Mouse (Mus musculus) thymus, adult 2 months (tissue): ENCODE measurements at regions not wholly inside any gene's neighbourhood (a gene's known extent, or its start where the extent isn't known, plus 50 kb on each side); places are given as distances from the start of the nearest gene placed in this dataset.

ENCODE experiments used
- CTCF ChIP-seq: fragments of 200-500 bp; IDR thresholded peaks from 2 replicates; pipeline ENCODE4 v1.5.1; 2012; ENCODE audit warnings: mild to moderate bottlenecking, control low read depth, low read length, moderate library complexity, borderline replicate concordance; ENCODE audit not compliant: control insufficient read depth, poor library complexity, insufficient read depth; ENCODE audit errors: extremely low read depth
- POLR2A ChIP-seq: fragments of 200-500 bp; IDR thresholded peaks from 2 replicates; pipeline ENCODE4 v1.6.1; 2012; ENCODE audit warnings: mild to moderate bottlenecking, low read length, control low read depth, moderate library complexity; ENCODE audit not compliant: control insufficient read depth, poor library complexity, insufficient read depth; ENCODE audit errors: extremely low read depth

DNA sequence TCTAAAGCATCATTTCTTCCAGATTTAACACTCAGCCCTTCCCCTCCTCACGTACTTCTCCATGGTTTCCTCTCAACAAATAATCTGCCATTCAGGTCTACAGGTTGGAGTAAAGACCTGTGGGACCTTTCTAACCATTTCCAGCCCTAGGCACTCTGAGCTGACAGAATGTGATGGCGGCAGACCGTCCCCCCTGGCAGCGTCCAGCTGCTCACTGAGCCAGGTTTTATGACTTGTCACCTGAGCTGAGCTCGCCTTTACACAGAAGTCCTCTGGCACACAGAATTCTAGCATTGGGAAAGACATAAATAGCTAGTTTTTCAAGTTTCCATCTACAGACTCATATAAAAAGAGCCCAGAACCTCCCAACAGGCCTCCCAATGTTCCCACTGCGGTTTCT lies 131.8 kb upstream of the Syt6 start:
- TF ChIP-seq POLR2A: no peak
- no peak for TF ChIP-seq CTCF
